Mouse (Mus musculus) thymus, adult 2 months (tissue): ENCODE measurements around the gene Stat6.

Experiments
- CTCF ChIP-seq: fragments of 200-500 bp; IDR thresholded peaks from 2 replicates; pipeline ENCODE4 v1.5.1; 2012; ENCODE audit warnings: mild to moderate bottlenecking, control low read depth, low read length, moderate library complexity, borderline replicate concordance; ENCODE audit not compliant: control insufficient read depth, poor library complexity, insufficient read depth; ENCODE audit errors: extremely low read depth
- POLR2A ChIP-seq: fragments of 200-500 bp; IDR thresholded peaks from 2 replicates; pipeline ENCODE4 v1.6.1; 2012; ENCODE audit warnings: mild to moderate bottlenecking, low read length, control low read depth, moderate library complexity; ENCODE audit not compliant: control insufficient read depth, poor library complexity, insufficient read depth; ENCODE audit errors: extremely low read depth

- TF ChIP-seq CTCF: no peak
- no peak for TF ChIP-seq POLR2A
Observed at GRCm38 (mm10) chr10:127602194-127602593, 40.6 kb upstream of the Stat6 start.
